Mouse (Mus musculus) small intestine, adult 2 months (tissue): ENCODE measurements around the gene Cacna1b. TPM values are rescaled to one million over a fixed set of nuclear protein-coding genes. Genes with fewer than 3 reads are reported as not detected.

Experiments used
- H3K27ac ChIP-seq: fragments of 200-500 bp; 2 replicates; pipeline ENCODE4 v1.5.1; 2012; ENCODE audit warnings: low read depth, low read length, control low read depth, inconsistent platforms; ENCODE audit not compliant: insufficient read depth
- H3K27me3 ChIP-seq: fragments of 200-500 bp; 2 replicates; pipeline ENCODE4 v1.6.1; 2012; ENCODE audit warnings: mild to moderate bottlenecking, moderate library complexity, low read length, inconsistent platforms; ENCODE audit not compliant: control insufficient read depth, insufficient read depth
- H3K36me3 ChIP-seq: fragments of 200-500 bp; 2 replicates; pipeline ENCODE4 v1.6.1; 2012; ENCODE audit warnings: mild to moderate bottlenecking, low read length, control low read depth, inconsistent platforms; ENCODE audit not compliant: control insufficient read depth, insufficient read depth
- H3K4me1 ChIP-seq: fragments of 200-500 bp; 2 replicates; pipeline ENCODE4 v1.6.1; 2012; ENCODE audit warnings: low read length, inconsistent platforms, mixed read lengths; ENCODE audit not compliant: control insufficient read depth, insufficient read depth, insufficient read length
- H3K4me3 ChIP-seq: fragments of 200-500 bp; 2 replicates; pipeline ENCODE4 v1.5.1; 2012; ENCODE audit warnings: low read depth, mild to moderate bottlenecking, control low read depth, inconsistent platforms, low read length, moderate library complexity
- CTCF ChIP-seq: fragments of 200-500 bp; IDR thresholded peaks from 2 replicates; pipeline ENCODE4 v1.5.1; 2012; ENCODE audit warnings: low read depth, mild to moderate bottlenecking, control low read depth, inconsistent platforms, low read length, moderate library complexity, mixed read lengths; ENCODE audit not compliant: insufficient replicate concordance, insufficient read length; ENCODE audit errors: extremely low read depth
- POLR2A ChIP-seq: fragments of 200-500 bp; IDR thresholded peaks from 2 replicates; pipeline ENCODE4 v1.6.1; 2012; ENCODE audit warnings: low read depth, mild to moderate bottlenecking, control low read depth, inconsistent platforms, low read length, moderate library complexity
- WGBS: fragments of 180-500 bp; shearing (Covaris S2); methylation state at CpG from one replicate; pipeline ENCODE4 v1.1.7; 2018; 5-methylcytosine and 5-hydroxymethylcytosine counted together
- polyA plus RNA-seq: library from polyadenylated mRNA; depleted of rRNA; stranded (reverse); fragments of >200 nt; gene quantifications from 2 replicates; pipeline ENCODE4 v1.2.3, GENCODE M21; 2012

The Cacna1b gene
- polyA plus RNA-seq, 1 experiment, result 4.9 TPM

- Histone ChIP-seq H3K4me1 (no peaks in the 10 kb centered on the region), H3K27me3 (no peaks in the 10 kb centered on the region), H3K4me3 (no peak overlapping the region), H3K36me3 (no peaks in the 10 kb centered on the region), H3K27ac (no peak overlapping the region)
- TF ChIP-seq CTCF (no peak), POLR2A (no peak)
- 90% methylated on average over 15 of the region's 15 CpGs for WGBS
These were observed 156.4 kb downstream of the Cacna1b start for GRCm38 (mm10) chr2:24606531-24606930.

GRCm38 (mm10) chr2:24605096-24605495 is 157.9 kb downstream of the Cacna1b start:
- Histone ChIP-seq H3K27me3 (no peaks in the 10 kb centered on the region), H3K36me3 (no peaks in the 10 kb centered on the region), H3K4me3 (no peak overlapping the region), H3K27ac (no peak overlapping the region), H3K4me1 (no peaks in the 10 kb centered on the region)
- TF ChIP-seq POLR2A (no peak), CTCF (no peak)
- 67% methylated on average over 4 of the region's 4 CpGs for WGBS

GRCm38 (mm10) chr2:24589426-24589825 is 173.5 kb downstream of the Cacna1b start:
- Histone ChIP-seq H3K36me3 (no peaks in the 10 kb centered on the region), H3K27me3 (no peaks in the 10 kb centered on the region), H3K27ac (no peak overlapping the region), H3K4me3 (no peak overlapping the region), H3K4me1 (no peaks in the 10 kb centered on the region)
- TF ChIP-seq POLR2A, result no peak
- no peak for TF ChIP-seq CTCF
- 89% methylated on average over 4 of the region's 4 CpGs for WGBS

GRCm38 (mm10) chr2:24587999-24588398 is 175.0 kb downstream of the Cacna1b start:
- Histone ChIP-seq H3K27me3 (no peaks in the 10 kb centered on the region), H3K4me3 (no peak overlapping the region), H3K27ac (no peak overlapping the region), H3K36me3 (no peaks in the 10 kb centered on the region), H3K4me1 (no peaks in the 10 kb centered on the region)
- TF ChIP-seq POLR2A (no peak), CTCF (no peak)

- H3K4me3 ChIP-seq, result no peak overlapping the region
- H3K36me3 ChIP-seq, result no peaks in the 10 kb centered on the region
- TF ChIP-seq POLR2A, result no peak
- TF ChIP-seq CTCF, result peak; percentile 55; the same call in 1 of the 2 replicates
- no peaks in the 10 kb centered on the region for H3K27me3 ChIP-seq
- H3K27ac ChIP-seq, result no peak overlapping the region
- 21% methylated on average over 3 of the region's 3 CpGs for WGBS
- no peaks in the 10 kb centered on the region for H3K4me1 ChIP-seq
These were observed 188.3 kb downstream of the Cacna1b start for GRCm38 (mm10) chr2:24574616-24575015.

GRCm38 (mm10) chr2:24570917-24571316 is 192.0 kb downstream of the Cacna1b start:
- H3K4me3 ChIP-seq, result no peak overlapping the region
- H3K36me3 ChIP-seq, result no peaks in the 10 kb centered on the region
- TF ChIP-seq CTCF, result no peak
- no peak for TF ChIP-seq POLR2A
- 41% methylated on average over 1 of the region's 1 CpGs for WGBS
- no peaks in the 10 kb centered on the region for H3K4me1 ChIP-seq
- H3K27ac ChIP-seq, result no peak overlapping the region
- H3K27me3 ChIP-seq, result no peaks in the 10 kb centered on the region

- TF ChIP-seq POLR2A (no peak), CTCF (no peak)
- 10% methylated on average over 3 of the region's 3 CpGs for WGBS
- no peaks in the 10 kb centered on the region for H3K36me3 ChIP-seq
- no peak overlapping the region for H3K27ac ChIP-seq
- H3K4me1 ChIP-seq, result no peaks in the 10 kb centered on the region
- no peak overlapping the region for H3K4me3 ChIP-seq
- no peaks in the 10 kb centered on the region for H3K27me3 ChIP-seq
These were observed 194.4 kb downstream of the Cacna1b start for GRCm38 (mm10) chr2:24568555-24568954.
